Mouse (Mus musculus): ENCODE measurements at regions not wholly inside any gene's neighbourhood (a gene's known extent, or its start where the extent isn't known, plus 50 kb on each side); places are given as distances from the start of the nearest gene placed in this dataset.
"Not testable (repeated sequence)": the region's sequence is repeated elsewhere in the genome, so short reads cannot be mapped to it uniquely, and the experiment has no call there.

GRCm38 (mm10) chr14:53547365-53547764 lies 706.5 kb downstream of the Dad1 start:
- not testable (repeated sequence) for TF ChIP-seq ZNF384 (IDR thresholded peaks at IDR 0.05; ENCODE audit: low read depth, low read length); MAFK (IDR thresholded peaks at IDR 0.05; ENCODE audit: insufficient read depth, low read depth, low read length); CHD2 (IDR thresholded peaks at IDR 0.05; ENCODE audit: low read depth, low read length)
- TF ChIP-seq ZC3H11A (IDR thresholded peaks at IDR 0.05; ENCODE audit: borderline replicate concordance, low read depth, low read length): peak; percentile 49; the same call in 1 of the 2 replicates

Measured in ES-E14 (cell line).